ENCODE assay signal across 8 mouse cellular contexts in genomic region chr10:125387782-125388415, GRCm38 (mm10). TPM values are rescaled to one million over a fixed set of nuclear protein-coding genes. Genes with fewer than 3 reads are reported as not detected.
A peak's percentile ranks its signal among the peaks of the same experiment; 100 is the strongest.
DNase-seq lines count a peak whose midpoint lies in the region; ATAC-seq and TF ChIP-seq lines count a peak whose summit lies in the region.

No protein-coding gene starts in this region.

- peaks cover 12% of the 10 kb centered on the region for H3K4me1 ChIP-seq in heart, embryonic 13.5 days
- H3K4me1 ChIP-seq in forebrain, embryonic 13.5 days, result peaks cover 14% of the 10 kb centered on the region
- peaks cover 11% of the 10 kb centered on the region for H3K4me1 ChIP-seq in limb, embryonic 14.5 days (ENCODE audit: control insufficient read depth, insufficient read depth, low read length)
- peaks cover 16% of the 10 kb centered on the region for H3K4me1 ChIP-seq in thymus, adult 2 months (replicated peaks; ENCODE audit: control insufficient read depth, insufficient read depth, low read length)

- no peak for ATAC-seq in heart, embryonic 13.5 days (ENCODE audit: extremely low read depth, insufficient number of reproducible peaks, low FRiP score, low TSS enrichment)
- ATAC-seq in forebrain, embryonic 13.5 days, result no peak
- ATAC-seq in limb, embryonic 14.5 days (ENCODE audit: low FRiP score, low read depth), result no peak

- TF ChIP-seq CTCF in thymus, adult 2 months (IDR thresholded peaks at IDR 0.05; ENCODE audit: borderline replicate concordance, control insufficient read depth, extremely low read depth, insufficient read depth, low read length, poor library complexity), result no peak

- 52% methylated on average over 14 of the region's 14 CpGs for WGBS in heart, embryonic 13.5 days
- 37% methylated on average over 14 of the region's 14 CpGs for WGBS in forebrain, embryonic 13.5 days
- WGBS in limb, embryonic 14.5 days, result 25% methylated on average over 14 of the region's 14 CpGs
- 11% methylated on average over 14 of the region's 14 CpGs for WGBS in thymus, adult 2 months

- H3K4me2 ChIP-seq in heart, embryonic 13.5 days, result peak overlapping the region; percentile 89
- H3K4me2 ChIP-seq in forebrain, embryonic 13.5 days, result peak overlapping the region; percentile 73
- H3K4me2 ChIP-seq in limb, embryonic 14.5 days (replicated peaks; ENCODE audit: low read depth, low read length, severe bottlenecking), result no peak overlapping the region; the same call in 1 of the 2 replicates

- no peaks in the 10 kb centered on the region for H3K36me3 ChIP-seq in heart, embryonic 13.5 days
- no peaks in the 10 kb centered on the region for H3K36me3 ChIP-seq in forebrain, embryonic 13.5 days (ENCODE audit: poor library complexity, severe bottlenecking)
- H3K36me3 ChIP-seq in limb, embryonic 14.5 days (ENCODE audit: control insufficient read depth, insufficient read depth, low read length), result no peaks in the 10 kb centered on the region
- H3K36me3 ChIP-seq in thymus, adult 2 months (ENCODE audit: control insufficient read depth, insufficient read depth, low read length), result no peaks in the 10 kb centered on the region

- no peak for TF ChIP-seq POLR2A in limb, embryonic 14.5 days (IDR thresholded peaks at IDR 0.05; ENCODE audit: borderline replicate concordance, extremely low read depth, insufficient read depth, insufficient read length)
- TF ChIP-seq POLR2A in thymus, adult 2 months (IDR thresholded peaks at IDR 0.05; ENCODE audit: control insufficient read depth, extremely low read depth, insufficient read depth, low read length, poor library complexity), result no peak

- DNase-seq in heart, adult 8-10 months (ENCODE audit: low spot score), result no peak
- DNase-seq in ES-CJ7 (ENCODE audit: low read depth, low spot score), result peak; percentile 9
- peak; percentile 13 for DNase-seq in limb, embryonic 14.5 days (ENCODE audit: low spot score)
- peak; percentile 40 for DNase-seq in right cerebral cortex, postnatal 25 days
- no peak for DNase-seq in adrenal gland, postnatal 10 days
- no peak for DNase-seq in thymus, adult 2 months

- 0 out of 2 replicates have a peak overlapping the region, but pooled peaks have one; percentile 15 for H3K27ac ChIP-seq in heart, embryonic 13.5 days (replicated peaks)
- H3K27ac ChIP-seq in forebrain, embryonic 13.5 days, result no peak overlapping the region
- no peak overlapping the region for H3K27ac ChIP-seq in limb, embryonic 14.5 days (replicated peaks; ENCODE audit: low read depth, low read length)
- no peak overlapping the region for H3K27ac ChIP-seq in thymus, adult 2 months (ENCODE audit: control insufficient read depth, insufficient read depth, low read length)

- H3K9ac ChIP-seq in heart, embryonic 13.5 days, result no peak overlapping the region
- H3K9ac ChIP-seq in forebrain, embryonic 13.5 days, result peak overlapping the region; percentile 4; the same call in 1 of the 2 replicates
- no peak overlapping the region for H3K9ac ChIP-seq in limb, embryonic 14.5 days (ENCODE audit: low read depth, low read length, severe bottlenecking)

- H3K4me3 ChIP-seq in heart, embryonic 13.5 days, result no peak overlapping the region
- H3K4me3 ChIP-seq in forebrain, embryonic 13.5 days, result peak overlapping the region; percentile 73; the same call in 1 of the 2 replicates
- H3K4me3 ChIP-seq in limb, embryonic 14.5 days (replicated peaks; ENCODE audit: low read length), result no peak overlapping the region; the same call in 1 of the 2 replicates
- no peak overlapping the region for H3K4me3 ChIP-seq in thymus, adult 2 months (ENCODE audit: control insufficient read depth, insufficient read depth, low read length)

- H3K9me3 ChIP-seq in heart, embryonic 13.5 days, result no peaks in the 10 kb centered on the region
- H3K9me3 ChIP-seq in forebrain, embryonic 13.5 days (replicated peaks), result no peaks in the 10 kb centered on the region
- H3K9me3 ChIP-seq in limb, embryonic 14.5 days (ENCODE audit: control insufficient read depth, low read length), result no peaks in the 10 kb centered on the region

- H3K27me3 ChIP-seq in heart, embryonic 13.5 days (replicated peaks), result no peaks in the 10 kb centered on the region; the same call in 1 of the 2 replicates
- H3K27me3 ChIP-seq in forebrain, embryonic 13.5 days, result no peaks in the 10 kb centered on the region
- no peaks in the 10 kb centered on the region for H3K27me3 ChIP-seq in limb, embryonic 14.5 days (ENCODE audit: control insufficient read depth, insufficient read depth, low read length)
- no peaks in the 10 kb centered on the region for H3K27me3 ChIP-seq in thymus, adult 2 months (ENCODE audit: control insufficient read depth, insufficient read depth, low read length)

RNA-seq across cellular contexts. Expression of gene Slc16a7, which starts 1.4 kb away (rescaled TPM):
- polyA plus RNA-seq in heart, embryonic 13.5 days (2015; fragmentation: Nextera tagmentation; extraction: Ambion mirVana), result 4.3 and 4.4 TPM in 2 replicates
- total RNA-seq in heart, adult 8-10 months (2022), result 10 to 100 TPM in 2 of 4 experiments, 1 to 10 TPM in 2; 6.7 to 20.2 (median 13.1) TPM
- 2.6 and 4.0 TPM in 2 replicates for polyA plus RNA-seq in forebrain, embryonic 13.5 days (2015; fragmentation: Nextera tagmentation; extraction: Ambion mirVana)
- 5.3 and 6.2 TPM in 2 replicates for polyA plus RNA-seq in limb, embryonic 14.5 days (2012; rRNA removed)
- polyA plus RNA-seq in limb, embryonic 14.5 days (2014; fragmentation: Nextera tagmentation; extraction: Ambion mirVana), result 4.5 and 5.1 TPM in 2 replicates
- 10 to 100 TPM; 15.7 to 17.9 TPM for total RNA-seq in adrenal gland, postnatal 10 days (2021)
- polyA plus RNA-seq in thymus, adult 2 months (2012; rRNA removed), result 1.5 and 2.4 TPM in 2 replicates

Comparison
In these comparisons a context has a peak if more than half of its experiments do, and no peak if none do; other contexts are left out.
1. DNase-seq: peak in ES-CJ7 (single experiment), limb, embryonic 14.5 days (single experiment) and right cerebral cortex, postnatal 25 days (single experiment); none in heart, adult 8-10 months (single experiment), adrenal gland, postnatal 10 days (single experiment) and thymus, adult 2 months (single experiment).